Mouse (Mus musculus): ENCODE measurements around the gene Best2. TPM values are rescaled to one million over a fixed set of nuclear protein-coding genes. Genes with fewer than 3 reads are reported as not detected.
A peak's percentile ranks its signal among the peaks of the same experiment; 100 is the strongest.

The Best2 gene
- polyA plus RNA-seq, 1 experiment from 2014 or later, result not detected

DNA sequence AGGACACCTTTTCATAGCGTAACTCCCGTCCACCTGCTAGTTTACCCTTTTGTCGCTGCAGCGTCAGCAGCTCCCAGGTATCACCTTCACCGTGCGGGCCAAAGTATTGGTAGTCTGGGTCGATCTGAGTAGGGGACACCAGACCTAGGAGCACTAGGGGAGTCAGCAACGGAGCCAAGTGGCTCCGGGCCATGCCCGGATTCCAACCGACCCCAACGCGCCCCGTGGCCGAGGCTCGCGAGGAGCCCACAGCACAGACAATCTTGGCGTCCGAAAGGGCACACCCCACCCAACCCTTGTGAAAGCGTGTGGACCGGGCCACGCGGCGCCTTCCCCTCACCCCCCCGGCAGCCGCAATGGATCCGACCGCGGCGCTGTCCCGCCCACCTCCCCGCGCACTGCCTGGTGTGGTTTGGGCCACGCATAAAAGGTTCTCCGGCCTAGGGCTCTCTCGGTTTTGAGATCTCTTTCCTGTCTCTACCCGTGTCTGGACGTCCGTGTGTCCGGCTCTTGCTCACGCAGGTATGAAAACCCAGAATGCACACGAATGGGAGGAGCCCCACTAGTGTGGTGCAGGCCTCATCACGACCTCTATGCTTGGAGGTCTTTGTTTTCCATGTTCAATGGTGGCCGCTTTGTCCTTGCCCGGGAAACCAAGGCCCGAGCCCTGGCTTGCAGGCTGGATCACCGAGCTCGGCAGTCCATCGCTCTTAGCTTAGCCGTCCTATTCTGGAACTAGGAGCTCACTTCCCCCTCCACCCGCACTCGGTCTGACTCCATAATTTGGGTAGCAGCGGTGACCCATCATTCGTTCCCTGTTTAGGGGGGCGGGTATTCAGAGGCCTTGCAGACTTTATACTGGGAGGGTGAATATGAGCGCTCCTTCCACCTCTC lies 44.8 kb downstream of the Best2 start, which contains the start of the genes Gm49661, Prdx2 and Rnaseh2a:
TSS of gene Gm49661 (minus strand) at position 193 of the 894 bp plus-strand sequence.
TSS of gene Prdx2 (plus strand) at position 347 of the 894 bp plus-strand sequence.
TSS of gene Rnaseh2a (minus strand) at position 527 of the 894 bp plus-strand sequence.
- Histone ChIP-seq H3K9ac (ENCODE audit: low read length) (peak within 1 kb of the TSS; percentile 87), H3K36me3 (ENCODE audit: control insufficient read depth, insufficient read depth, low read length) (peaks cover 39% of the 10 kb centered on the region), H3K9me3 (ENCODE audit: control insufficient read depth, low read length) (no peaks in the 10 kb centered on the region), H3K4me2 (ENCODE audit: low read length) (peak within 1 kb of the TSS; percentile 87), H3K27me3 (replicated peaks; ENCODE audit: control insufficient read depth, insufficient read depth, low read length) (no peaks in the 10 kb centered on the region), H3K4me1 (replicated peaks; ENCODE audit: control insufficient read depth, insufficient read depth, low read length) (peaks cover 26% of the 10 kb centered on the region), H3K4me3 (ENCODE audit: low read depth, low read length) (peak within 1 kb of the TSS; percentile 68), H3K27ac (ENCODE audit: low read depth) (peak within 1 kb of the TSS; percentile 81)
- DNase-seq (ENCODE audit: low spot score) (peak; percentile 93), ATAC-seq (replicated peaks; ENCODE audit: low FRiP score, low TSS enrichment, low read depth) (peak; percentile 80)
- under 1% methylated on average over 56 of the region's 56 CpGs for WGBS

DNA sequence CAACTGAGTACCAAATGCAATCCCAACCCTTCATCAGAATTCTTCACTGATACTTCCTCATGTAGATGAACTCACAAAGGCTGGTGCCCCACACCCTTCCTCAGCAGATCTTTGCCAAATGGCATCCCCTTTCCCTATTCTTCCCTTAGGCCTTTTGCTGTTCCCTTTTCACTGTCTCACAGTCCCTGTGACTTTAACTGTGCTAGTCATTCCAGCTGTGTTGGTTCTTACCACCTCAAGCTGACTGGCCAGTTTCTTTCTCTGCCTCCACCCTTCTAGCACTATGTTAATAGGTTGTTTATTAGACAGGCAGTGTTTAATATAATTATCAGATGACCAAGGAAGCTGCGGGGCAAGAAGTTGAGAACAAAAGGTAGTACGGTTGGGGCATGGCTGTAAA lies 45.7 kb downstream of the Best2 start:
- Histone ChIP-seq H3K9me3 (ENCODE audit: control insufficient read depth, low read length) (no peaks in the 10 kb centered on the region), H3K36me3 (ENCODE audit: control insufficient read depth, insufficient read depth, low read length) (peaks cover 31% of the 10 kb centered on the region), H3K4me3 (ENCODE audit: low read depth, low read length) (peak overlapping the region; percentile 68), H3K4me1 (replicated peaks; ENCODE audit: control insufficient read depth, insufficient read depth, low read length) (peaks cover 22% of the 10 kb centered on the region), H3K27ac (ENCODE audit: low read depth) (peak overlapping the region; percentile 81), H3K4me2 (ENCODE audit: low read length) (peak overlapping the region; percentile 87), H3K9ac (ENCODE audit: low read length) (peak overlapping the region; percentile 87), H3K27me3 (replicated peaks; ENCODE audit: control insufficient read depth, insufficient read depth, low read length) (no peaks in the 10 kb centered on the region)
- 6% methylated on average over 2 of the region's 2 CpGs for WGBS
- no peak for DNase-seq (ENCODE audit: low spot score)
- no peak for ATAC-seq (replicated peaks; ENCODE audit: low FRiP score, low TSS enrichment, low read depth)

DNA sequence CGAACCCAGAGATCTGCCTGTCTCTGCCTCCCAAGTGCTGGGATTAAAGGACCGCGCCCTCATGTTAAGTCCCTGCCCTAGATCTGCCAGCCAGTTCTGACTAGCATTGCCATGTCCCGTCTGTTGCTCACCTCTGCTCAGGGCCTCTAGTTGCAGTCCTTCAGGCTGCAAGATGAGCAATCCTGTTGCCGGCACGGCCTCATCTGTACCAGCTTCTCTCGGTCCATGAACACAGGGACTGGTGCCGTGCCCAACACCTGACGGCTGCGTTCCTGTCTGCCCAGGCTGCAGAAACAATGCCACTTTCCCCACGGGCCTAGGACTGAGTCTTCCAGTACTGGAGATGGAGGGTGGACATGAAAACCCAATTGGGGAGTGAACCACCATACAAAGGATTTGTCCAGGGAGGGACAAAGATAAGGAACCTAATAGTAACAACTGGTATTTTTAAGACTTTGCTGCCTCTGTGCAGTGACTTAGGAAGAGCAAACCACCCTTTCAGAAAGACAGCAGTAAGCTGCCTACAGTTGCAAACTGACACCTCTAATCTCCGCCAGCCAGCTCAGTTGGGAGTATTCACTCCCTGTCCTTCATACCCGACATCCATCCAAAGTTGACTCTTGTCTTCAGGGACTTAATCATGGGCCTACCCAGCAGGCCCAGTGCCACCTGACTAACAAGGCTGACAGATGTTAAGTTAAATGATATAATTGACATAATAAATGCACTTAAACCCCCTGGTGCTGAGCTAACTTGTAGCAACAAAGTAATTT lies 46.6 kb downstream of the Best2 start:
- no peak overlapping the region for H3K4me3 ChIP-seq (ENCODE audit: low read depth, low read length)
- no peak overlapping the region for H3K4me2 ChIP-seq (ENCODE audit: low read length)
- H3K36me3 ChIP-seq (ENCODE audit: control insufficient read depth, insufficient read depth, low read length), result peaks cover 22% of the 10 kb centered on the region
- DNase-seq (ENCODE audit: low spot score) (no peak), ATAC-seq (replicated peaks; ENCODE audit: low FRiP score, low TSS enrichment, low read depth) (no peak)
- H3K9ac ChIP-seq (ENCODE audit: low read length), result no peak overlapping the region
- no peaks in the 10 kb centered on the region for H3K27me3 ChIP-seq (replicated peaks; ENCODE audit: control insufficient read depth, insufficient read depth, low read length)
- H3K27ac ChIP-seq (ENCODE audit: low read depth), result no peak overlapping the region
- 92% methylated on average over 13 of the region's 13 CpGs for WGBS
- no peaks in the 10 kb centered on the region for H3K9me3 ChIP-seq (ENCODE audit: control insufficient read depth, low read length)
- peaks cover 22% of the 10 kb centered on the region for H3K4me1 ChIP-seq (replicated peaks; ENCODE audit: control insufficient read depth, insufficient read depth, low read length)

DNA sequence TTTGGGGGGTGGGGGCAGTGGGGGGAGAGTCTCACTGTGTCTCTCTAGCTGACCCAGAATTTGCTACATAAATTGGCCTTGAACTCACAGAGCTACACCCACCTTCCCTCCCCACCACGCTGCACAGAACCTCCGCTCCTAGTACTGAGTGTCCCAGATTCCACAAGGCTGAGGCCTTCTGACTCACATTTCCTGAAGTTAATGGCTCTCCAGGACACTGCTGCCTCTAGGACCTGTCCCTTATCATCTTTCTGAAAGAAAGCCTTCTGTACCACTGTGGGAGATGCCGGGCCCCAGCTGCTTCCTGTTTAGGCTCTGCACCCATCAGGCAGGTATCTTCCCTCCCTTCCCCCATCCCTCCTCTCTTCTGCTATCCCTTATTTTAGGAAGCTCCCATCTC lies 47.7 kb downstream of the Best2 start:
- peaks cover 15% of the 10 kb centered on the region for H3K36me3 ChIP-seq (ENCODE audit: control insufficient read depth, insufficient read depth, low read length)
- no peak overlapping the region; the same call in 1 of the 2 replicates for H3K27ac ChIP-seq (ENCODE audit: low read depth)
- H3K4me2 ChIP-seq (ENCODE audit: low read length), result peak overlapping the region; percentile 87; the same call in 1 of the 2 replicates
- H3K4me3 ChIP-seq (ENCODE audit: low read depth, low read length), result no peak overlapping the region
- no peaks in the 10 kb centered on the region for H3K9me3 ChIP-seq (ENCODE audit: control insufficient read depth, low read length)
- no peak for DNase-seq (ENCODE audit: low spot score)
- no peaks in the 10 kb centered on the region for H3K27me3 ChIP-seq (replicated peaks; ENCODE audit: control insufficient read depth, insufficient read depth, low read length)
- ATAC-seq (replicated peaks; ENCODE audit: low FRiP score, low TSS enrichment, low read depth), result no peak
- H3K9ac ChIP-seq (ENCODE audit: low read length), result no peak overlapping the region
- whole genome bisulfite sequencing, result 40% methylated on average over 3 of the region's 3 CpGs
- H3K4me1 ChIP-seq (replicated peaks; ENCODE audit: control insufficient read depth, insufficient read depth, low read length), result peaks cover 22% of the 10 kb centered on the region

DNA sequence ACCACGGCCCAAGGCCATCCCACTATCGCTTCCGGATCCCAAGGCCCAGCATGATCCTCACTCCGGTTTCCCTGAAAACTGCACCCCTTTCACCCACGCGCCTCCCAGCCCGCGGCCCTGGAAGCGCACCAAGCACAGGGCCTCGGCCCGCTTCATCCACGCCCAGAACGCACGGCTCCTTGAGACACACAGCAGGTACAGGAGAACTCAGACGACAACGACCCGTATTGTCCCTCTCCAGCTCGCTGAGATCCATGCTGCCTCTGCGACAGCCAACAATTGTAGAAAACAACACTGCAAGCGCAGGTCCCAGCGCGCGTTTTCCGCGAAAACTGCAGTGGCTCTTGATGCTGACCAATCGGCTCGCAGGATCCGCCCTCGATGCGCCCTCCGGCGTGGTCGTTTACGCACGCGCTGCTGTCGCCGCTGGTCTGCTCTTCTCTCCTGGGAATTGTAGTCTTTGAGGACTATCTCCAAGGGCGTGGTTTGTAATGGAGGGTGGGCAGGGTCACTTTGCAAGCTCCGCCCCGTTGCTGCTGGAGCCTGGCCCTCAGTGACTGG lies 48.5 kb downstream of the Best2 start:
- peaks cover 12% of the 10 kb centered on the region for H3K36me3 ChIP-seq (ENCODE audit: control insufficient read depth, insufficient read depth, low read length)
- peak overlapping the region; percentile 87 for H3K4me2 ChIP-seq (ENCODE audit: low read length)
- peak overlapping the region; percentile 9; the same call in 1 of the 2 replicates for H3K27ac ChIP-seq (ENCODE audit: low read depth)
- H3K9ac ChIP-seq (ENCODE audit: low read length), result peak overlapping the region; percentile 61
- no peaks in the 10 kb centered on the region for H3K27me3 ChIP-seq (replicated peaks; ENCODE audit: control insufficient read depth, insufficient read depth, low read length)
- ATAC-seq (replicated peaks; ENCODE audit: low FRiP score, low TSS enrichment, low read depth) (peak; percentile 84), DNase-seq (ENCODE audit: low spot score) (peak; percentile 91)
- H3K9me3 ChIP-seq (ENCODE audit: control insufficient read depth, low read length), result no peaks in the 10 kb centered on the region
- H3K4me3 ChIP-seq (ENCODE audit: low read depth, low read length), result peak overlapping the region; percentile 70
- WGBS, result under 1% methylated on average over 41 of the region's 41 CpGs
- H3K4me1 ChIP-seq (replicated peaks; ENCODE audit: control insufficient read depth, insufficient read depth, low read length), result peaks cover 19% of the 10 kb centered on the region

DNA sequence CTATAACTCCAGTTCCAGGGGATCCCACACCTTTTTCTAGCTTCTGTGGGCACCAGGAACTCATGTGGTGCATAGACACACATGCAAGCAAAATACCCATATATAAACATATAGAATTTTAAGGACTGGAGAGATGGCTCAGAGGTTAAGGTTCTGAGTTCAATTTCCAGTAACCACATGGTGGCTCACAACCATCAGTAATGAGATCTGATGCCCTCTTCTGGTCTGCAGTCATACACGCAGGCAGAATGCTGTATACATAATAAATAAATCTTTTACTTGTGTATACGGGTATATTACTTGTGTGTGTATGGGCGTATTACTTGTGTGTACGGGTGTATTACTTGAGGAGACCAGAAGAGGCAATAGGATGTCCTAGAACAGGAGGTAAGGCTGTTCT lies 50.4 kb downstream of the Best2 start:
- no peak overlapping the region for H3K27ac ChIP-seq (ENCODE audit: low read depth)
- ATAC-seq (replicated peaks; ENCODE audit: low FRiP score, low TSS enrichment, low read depth) (no peak), DNase-seq (ENCODE audit: low spot score) (no peak)
- no peak overlapping the region for H3K4me3 ChIP-seq (ENCODE audit: low read depth, low read length)
- 0 out of 2 replicates have a peak, but pooled peaks cover 18% of the 10 kb centered on the region for H3K36me3 ChIP-seq (ENCODE audit: control insufficient read depth, insufficient read depth, low read length)
- H3K4me1 ChIP-seq (replicated peaks; ENCODE audit: control insufficient read depth, insufficient read depth, low read length), result peaks cover 14% of the 10 kb centered on the region
- 80% methylated on average over 4 of the region's 4 CpGs for WGBS
- no peak overlapping the region for H3K9ac ChIP-seq (ENCODE audit: low read length)
- no peaks in the 10 kb centered on the region for H3K27me3 ChIP-seq (replicated peaks; ENCODE audit: control insufficient read depth, insufficient read depth, low read length)
- H3K4me2 ChIP-seq (ENCODE audit: low read length), result no peak overlapping the region
- H3K9me3 ChIP-seq (ENCODE audit: control insufficient read depth, low read length), result no peaks in the 10 kb centered on the region

DNA sequence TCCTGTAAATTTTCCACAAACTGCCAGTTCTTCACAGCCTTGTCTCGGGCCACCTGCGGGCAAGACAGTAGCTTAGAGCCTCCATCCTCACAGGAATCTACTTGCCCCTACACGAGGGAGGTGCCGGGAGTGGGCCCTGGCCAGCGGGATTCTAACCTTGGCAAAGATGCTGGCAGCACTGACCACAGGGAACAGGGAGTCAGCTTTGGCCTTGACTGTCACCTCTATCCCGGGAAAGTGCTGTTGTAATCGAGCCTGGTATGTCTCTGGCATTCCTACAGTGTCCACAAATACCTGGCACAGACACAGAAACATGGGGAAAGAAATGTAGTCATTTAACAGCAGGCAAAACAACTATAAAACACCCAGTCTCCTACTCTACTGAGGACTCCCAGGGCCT lies 54.5 kb downstream of the Best2 start:
- no peak overlapping the region for H3K9ac ChIP-seq (ENCODE audit: low read length)
- ATAC-seq (replicated peaks; ENCODE audit: low FRiP score, low TSS enrichment, low read depth), result no peak
- no peak overlapping the region for H3K4me2 ChIP-seq (ENCODE audit: low read length)
- peaks cover 36% of the 10 kb centered on the region for H3K36me3 ChIP-seq (ENCODE audit: control insufficient read depth, insufficient read depth, low read length)
- no peak for DNase-seq (ENCODE audit: low spot score)
- H3K27me3 ChIP-seq (replicated peaks; ENCODE audit: control insufficient read depth, insufficient read depth, low read length), result no peaks in the 10 kb centered on the region
- no peak overlapping the region for H3K4me3 ChIP-seq (ENCODE audit: low read depth, low read length)
- no peak overlapping the region for H3K27ac ChIP-seq (ENCODE audit: low read depth)
- H3K9me3 ChIP-seq (ENCODE audit: control insufficient read depth, low read length), result no peaks in the 10 kb centered on the region
- WGBS, result 92% methylated on average over 7 of the region's 7 CpGs
- H3K4me1 ChIP-seq (replicated peaks; ENCODE audit: control insufficient read depth, insufficient read depth, low read length), result peaks cover under 1% of the 10 kb centered on the region; the same call in 1 of the 2 replicates

All from intestine, embryonic 14.5 days (tissue).